Mouse (Mus musculus) midbrain, embryonic 14.5 days (tissue): ENCODE measurements around the gene Acd. TPM values are rescaled to one million over a fixed set of nuclear protein-coding genes. Genes with fewer than 3 reads are reported as not detected.
A peak's percentile ranks its signal among the peaks of the same experiment; 100 is the strongest.

ENCODE experiments used
- ATAC-seq: fragments of 200-750 bp; cut with Nextera tagmentation; 2 replicates; pipeline ENCODE4 v1.8.0; 2017; ENCODE audit warnings: moderate number of reproducible peaks, moderate library complexity; ENCODE audit not compliant: low FRiP score, low TSS enrichment
- DNase-seq: peaks from one replicate; pipeline ENCODE4 v3.0.0-alpha.2; 2015
- H3K27ac ChIP-seq: fragments of 300-500 bp; sonication (generic); replicated peaks from 2 replicates; pipeline ENCODE4 v1.5.1; 2014; ENCODE audit warnings: mild to moderate bottlenecking, low read depth, low read length, moderate library complexity
- H3K27me3 ChIP-seq: fragments of 300-500 bp; sonication (generic); 2 replicates; pipeline ENCODE4 v1.6.1; 2014; ENCODE audit warnings: low read length, control low read depth, mixed read lengths; ENCODE audit not compliant: control insufficient read depth, insufficient read depth
- H3K36me3 ChIP-seq: fragments of 300-500 bp; sonication (generic); 2 replicates; pipeline ENCODE4 v1.6.1; 2014; ENCODE audit warnings: low read length, control low read depth; ENCODE audit not compliant: control insufficient read depth, insufficient read depth
- H3K4me1 ChIP-seq: fragments of 300-500 bp; sonication (generic); 2 replicates; pipeline ENCODE4 v1.6.1; 2014; ENCODE audit warnings: mild to moderate bottlenecking, antibody characterized with exemption, low read length, control low read depth; ENCODE audit not compliant: control insufficient read depth, insufficient read depth
- H3K4me2 ChIP-seq: fragments of 300-500 bp; sonication (generic); 2 replicates; pipeline ENCODE4 v1.6.1; 2014; ENCODE audit warnings: mild to moderate bottlenecking, low read length, moderate library complexity
- H3K4me3 ChIP-seq: fragments of 300-500 bp; sonication (generic); replicated peaks from 2 replicates; pipeline ENCODE4 v1.5.1; 2014; ENCODE audit warnings: low read depth, low read length
- H3K9ac ChIP-seq: fragments of 300-500 bp; sonication (generic); replicated peaks from 2 replicates; pipeline ENCODE4 v1.6.1; 2014; ENCODE audit warnings: mild to moderate bottlenecking, low read length, moderate library complexity
- H3K9me3 ChIP-seq: fragments of 300-500 bp; sonication (generic); 2 replicates; pipeline ENCODE4 v1.6.1; 2016; ENCODE audit warnings: low read length, control low read depth, mixed read lengths; ENCODE audit not compliant: control insufficient read depth
- WGBS: fragments of 180-500 bp; shearing (Covaris S2); extraction: QIAGEN DNeasy Blood & Tissue Kit; methylation state at CpG from one replicate; pipeline ENCODE4 v1.1.7; 2014; 5-methylcytosine and 5-hydroxymethylcytosine counted together
- polyA plus RNA-seq: library from polyadenylated mRNA; unstranded; fragments of >200 nt; fragmentation: Nextera tagmentation; extraction: Ambion mirVana; gene quantifications from 2 replicates; pipeline ENCODE4 v1.2.1, GENCODE M21; 2014

Gene Acd
- polyA plus RNA-seq, 1 experiment from 2014 or later, result 86.3 TPM

GRCm38 (mm10) chr8:105688242-105688752, 12.6 kb downstream of the Acd start:
- 65% methylated on average over 14 of the region's 14 CpGs for WGBS
- no peak for ATAC-seq
- H3K4me1 ChIP-seq, result no peaks in the 10 kb centered on the region

GRCm38 (mm10) chr8:105687512-105687911, 13.4 kb downstream of the Acd start:
- no peak overlapping the region for H3K27ac ChIP-seq
- 61% methylated on average over 8 of the region's 8 CpGs for WGBS
- ATAC-seq, result no peak
- no peaks in the 10 kb centered on the region for H3K27me3 ChIP-seq
- H3K36me3 ChIP-seq, result peaks cover 20% of the 10 kb centered on the region
- H3K4me2 ChIP-seq, result no peak overlapping the region
- H3K9me3 ChIP-seq, result no peaks in the 10 kb centered on the region
- no peak for DNase-seq
- H3K9ac ChIP-seq, result no peak overlapping the region
- H3K4me1 ChIP-seq, result no peaks in the 10 kb centered on the region
- no peak overlapping the region for H3K4me3 ChIP-seq

More at GRCm38 (mm10) chr8:105688242-105688752, 12.6 kb downstream of the Acd start:
- Histone ChIP-seq H3K9ac (no peak overlapping the region), H3K9me3 (no peaks in the 10 kb centered on the region), H3K4me3 (no peak overlapping the region), H3K4me2 (no peak overlapping the region), H3K27ac (no peak overlapping the region), H3K27me3 (no peaks in the 10 kb centered on the region), H3K36me3 (peaks cover 13% of the 10 kb centered on the region)
- no peak for DNase-seq

GRCm38 (mm10) chr8:105686551-105686950, 14.4 kb downstream of the Acd start:
- ATAC-seq, result no peak
- H3K36me3 ChIP-seq, result peaks cover 29% of the 10 kb centered on the region
- H3K4me1 ChIP-seq, result no peaks in the 10 kb centered on the region
- H3K4me3 ChIP-seq, result no peak overlapping the region
- no peak for DNase-seq
- no peak overlapping the region for H3K27ac ChIP-seq
- 65% methylated on average over 6 of the region's 6 CpGs for WGBS
- H3K27me3 ChIP-seq, result no peaks in the 10 kb centered on the region
- no peaks in the 10 kb centered on the region for H3K9me3 ChIP-seq
- no peak overlapping the region for H3K4me2 ChIP-seq
- no peak overlapping the region for H3K9ac ChIP-seq

- H3K27me3 ChIP-seq, result no peaks in the 10 kb centered on the region
- 11% methylated on average over 26 of the region's 26 CpGs for WGBS
- DNase-seq, result peak; percentile 21
- H3K27ac ChIP-seq, result no peak within 1 kb of the TSS
- no peak within 1 kb of the TSS for H3K4me3 ChIP-seq
- H3K9ac ChIP-seq, result no peak within 1 kb of the TSS
- H3K4me2 ChIP-seq, result no peak within 1 kb of the TSS
- H3K4me1 ChIP-seq, result no peaks in the 10 kb centered on the region
- H3K9me3 ChIP-seq, result no peaks in the 10 kb centered on the region
- H3K36me3 ChIP-seq, result peaks cover 36% of the 10 kb centered on the region
- no peak for ATAC-seq
These were observed 15.1 kb downstream of the Acd start, which contains the start of gene Carmil2 for GRCm38 (mm10) chr8:105685796-105686308. Carmil2 (plus strand) TSS chr8:105686274.

- Histone ChIP-seq H3K4me1 (no peaks in the 10 kb centered on the region), H3K9ac (no peak overlapping the region), H3K4me3 (no peak overlapping the region), H3K4me2 (no peak overlapping the region), H3K36me3 (peaks cover 41% of the 10 kb centered on the region), H3K27ac (no peak overlapping the region), H3K9me3 (no peaks in the 10 kb centered on the region), H3K27me3 (no peaks in the 10 kb centered on the region)
- no peak for DNase-seq
- WGBS, result 86% methylated on average over 7 of the region's 7 CpGs
- ATAC-seq, result no peak
These were observed 15.6 kb downstream of the Acd start for GRCm38 (mm10) chr8:105685325-105685724.

GRCm38 (mm10) chr8:105677891-105678290, 23.0 kb downstream of the Acd start:
- Histone ChIP-seq H3K9ac (no peak overlapping the region), H3K36me3 (peaks cover 92% of the 10 kb centered on the region), H3K4me2 (no peak overlapping the region), H3K27ac (no peak overlapping the region), H3K4me3 (no peak overlapping the region), H3K4me1 (no peaks in the 10 kb centered on the region), H3K27me3 (no peaks in the 10 kb centered on the region), H3K9me3 (no peaks in the 10 kb centered on the region)
- DNase-seq (no peak), ATAC-seq (no peak)
- WGBS, result 85% methylated on average over 1 of the region's 1 CpGs

GRCm38 (mm10) chr8:105661167-105661566, 39.7 kb downstream of the Acd start:
- 82% methylated on average over 3 of the region's 3 CpGs for WGBS

GRCm38 (mm10) chr8:105657641-105658040, 43.3 kb downstream of the Acd start:
- Histone ChIP-seq H3K27me3 (no peaks in the 10 kb centered on the region), H3K27ac (no peak overlapping the region), H3K4me2 (no peak overlapping the region), H3K4me1 (0 out of 2 replicates have a peak, but pooled peaks cover 3% of the 10 kb centered on the region), H3K9me3 (no peaks in the 10 kb centered on the region), H3K36me3 (peaks cover 11% of the 10 kb centered on the region; the same call in 1 of the 2 replicates), H3K9ac (no peak overlapping the region), H3K4me3 (no peak overlapping the region)
- ATAC-seq, result no peak
- no peak for DNase-seq

More at GRCm38 (mm10) chr8:105661167-105661566, 39.7 kb downstream of the Acd start:
- peak; percentile 65 for DNase-seq
- Histone ChIP-seq H3K9ac (no peak overlapping the region), H3K27me3 (no peaks in the 10 kb centered on the region), H3K4me2 (no peak overlapping the region), H3K36me3 (peaks cover 30% of the 10 kb centered on the region), H3K27ac (no peak overlapping the region), H3K9me3 (no peaks in the 10 kb centered on the region), H3K4me1 (0 out of 2 replicates have a peak, but pooled peaks cover 3% of the 10 kb centered on the region), H3K4me3 (no peak overlapping the region)
- no peak for ATAC-seq

GRCm38 (mm10) chr8:105648929-105649328, 52.0 kb downstream of the Acd start:
- ATAC-seq (no peak), DNase-seq (no peak)
- Histone ChIP-seq H3K36me3 (peaks cover 22% of the 10 kb centered on the region), H3K4me2 (no peak overlapping the region), H3K27me3 (no peaks in the 10 kb centered on the region), H3K9me3 (no peaks in the 10 kb centered on the region), H3K4me3 (no peak overlapping the region), H3K4me1 (no peaks in the 10 kb centered on the region), H3K9ac (no peak overlapping the region), H3K27ac (no peak overlapping the region)
- 98% methylated on average over 1 of the region's 1 CpGs for WGBS
